Mouse (Mus musculus): ENCODE results near the gene Ralb. TPM values are rescaled to one million over a fixed set of nuclear protein-coding genes. Genes with fewer than 3 reads are reported as not detected.
A peak's percentile ranks its signal among the peaks of the same experiment; 100 is the strongest.

Gene Ralb
- polyA plus RNA-seq, 1 experiment: 16.0 TPM

- no peaks in the 10 kb centered on the region for H3K4me1 ChIP-seq (ENCODE audit: control insufficient read depth, insufficient read depth, low read length)
- H3K27ac ChIP-seq (ENCODE audit: control insufficient read depth, insufficient read depth, low read depth, low read length): no peak overlapping the region
- H3K36me3 ChIP-seq (ENCODE audit: control insufficient read depth, insufficient read depth, low read length): no peaks in the 10 kb centered on the region
- no peaks in the 10 kb centered on the region for H3K27me3 ChIP-seq (ENCODE audit: control insufficient read depth, insufficient read depth, low read length)
- H3K4me3 ChIP-seq (ENCODE audit: control insufficient read depth, low read depth, low read length): no peak overlapping the region
- TF ChIP-seq POLR2A (IDR thresholded peaks at IDR 0.05; ENCODE audit: control insufficient read depth, low read depth, low read length): no peak
- no peak for TF ChIP-seq CTCF (IDR thresholded peaks at IDR 0.05; ENCODE audit: control insufficient read depth, insufficient read depth, insufficient replicate concordance, low read depth, low read length)
Measured at GRCm38 (mm10) chr1:119510857-119511256, 6.3 kb upstream of the Ralb start.

GRCm38 (mm10) chr1:119510409-119510808 is 5.8 kb upstream of the Ralb start:
- no peaks in the 10 kb centered on the region for H3K36me3 ChIP-seq (ENCODE audit: control insufficient read depth, insufficient read depth, low read length)
- no peak overlapping the region for H3K4me3 ChIP-seq (ENCODE audit: control insufficient read depth, low read depth, low read length)
- no peaks in the 10 kb centered on the region for H3K27me3 ChIP-seq (ENCODE audit: control insufficient read depth, insufficient read depth, low read length)
- H3K4me1 ChIP-seq (ENCODE audit: control insufficient read depth, insufficient read depth, low read length): peaks cover 2% of the 10 kb centered on the region; the same call in 1 of the 2 replicates
- no peak overlapping the region for H3K27ac ChIP-seq (ENCODE audit: control insufficient read depth, insufficient read depth, low read depth, low read length)
- no peak for TF ChIP-seq POLR2A (IDR thresholded peaks at IDR 0.05; ENCODE audit: control insufficient read depth, low read depth, low read length)
- no peak for TF ChIP-seq CTCF (IDR thresholded peaks at IDR 0.05; ENCODE audit: control insufficient read depth, insufficient read depth, insufficient replicate concordance, low read depth, low read length)

DNA sequence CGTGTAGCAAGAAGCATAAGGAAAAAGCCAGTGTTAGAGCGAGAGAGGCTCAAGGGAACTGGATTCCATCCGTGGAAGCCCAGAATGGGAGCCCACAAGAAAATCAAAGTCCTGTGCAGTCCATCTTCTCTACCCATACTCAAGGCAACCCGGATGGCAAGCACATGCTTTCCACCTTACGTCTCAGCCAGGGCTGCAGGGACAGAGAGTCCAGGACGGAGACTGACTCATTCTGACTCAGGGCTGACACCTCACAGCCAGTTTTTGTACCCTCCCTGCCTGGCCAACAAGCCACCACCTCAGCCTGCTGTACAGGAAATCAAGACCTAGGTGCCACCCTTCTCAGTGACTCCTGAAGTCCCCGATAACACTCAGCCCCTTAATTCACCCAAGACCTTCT is 4.9 kb upstream of the Ralb start:
- Histone ChIP-seq H3K36me3 (ENCODE audit: control insufficient read depth, insufficient read depth, low read length) (no peaks in the 10 kb centered on the region), H3K4me1 (ENCODE audit: control insufficient read depth, insufficient read depth, low read length) (peaks cover 6% of the 10 kb centered on the region), H3K27ac (ENCODE audit: control insufficient read depth, insufficient read depth, low read depth, low read length) (no peak overlapping the region), H3K4me3 (ENCODE audit: control insufficient read depth, low read depth, low read length) (no peak overlapping the region), H3K27me3 (ENCODE audit: control insufficient read depth, insufficient read depth, low read length) (no peaks in the 10 kb centered on the region)
- TF ChIP-seq CTCF (IDR thresholded peaks at IDR 0.05; ENCODE audit: control insufficient read depth, insufficient read depth, insufficient replicate concordance, low read depth, low read length) (no peak), POLR2A (IDR thresholded peaks at IDR 0.05; ENCODE audit: control insufficient read depth, low read depth, low read length) (no peak)

DNA sequence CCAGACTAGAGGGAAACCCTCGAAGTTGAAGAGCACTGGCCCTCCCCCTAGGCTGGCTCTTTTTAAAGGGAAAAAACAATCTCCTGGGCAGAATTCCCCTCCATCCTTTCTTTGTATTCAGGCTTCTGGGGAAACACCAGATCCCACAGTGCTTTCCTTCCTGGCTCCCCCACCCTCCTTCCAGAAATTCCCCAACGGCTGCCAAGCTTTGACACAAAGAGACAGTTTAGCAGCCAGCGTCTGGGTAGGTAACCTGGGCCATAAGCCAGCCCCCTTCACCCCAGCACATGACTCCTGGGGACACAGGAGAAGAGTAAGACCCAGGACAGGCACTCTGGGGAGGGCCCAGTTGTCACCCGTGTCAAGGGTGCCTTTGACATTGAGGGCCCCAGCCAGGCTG is 4.0 kb upstream of the Ralb start:
- no peak overlapping the region for H3K27ac ChIP-seq (ENCODE audit: control insufficient read depth, insufficient read depth, low read depth, low read length)
- H3K27me3 ChIP-seq (ENCODE audit: control insufficient read depth, insufficient read depth, low read length): no peaks in the 10 kb centered on the region
- H3K36me3 ChIP-seq (ENCODE audit: control insufficient read depth, insufficient read depth, low read length): no peaks in the 10 kb centered on the region
- peaks cover 11% of the 10 kb centered on the region for H3K4me1 ChIP-seq (ENCODE audit: control insufficient read depth, insufficient read depth, low read length)
- no peak overlapping the region for H3K4me3 ChIP-seq (ENCODE audit: control insufficient read depth, low read depth, low read length)
- TF ChIP-seq POLR2A (IDR thresholded peaks at IDR 0.05; ENCODE audit: control insufficient read depth, low read depth, low read length) (no peak), CTCF (IDR thresholded peaks at IDR 0.05; ENCODE audit: control insufficient read depth, insufficient read depth, insufficient replicate concordance, low read depth, low read length) (no peak)

DNA sequence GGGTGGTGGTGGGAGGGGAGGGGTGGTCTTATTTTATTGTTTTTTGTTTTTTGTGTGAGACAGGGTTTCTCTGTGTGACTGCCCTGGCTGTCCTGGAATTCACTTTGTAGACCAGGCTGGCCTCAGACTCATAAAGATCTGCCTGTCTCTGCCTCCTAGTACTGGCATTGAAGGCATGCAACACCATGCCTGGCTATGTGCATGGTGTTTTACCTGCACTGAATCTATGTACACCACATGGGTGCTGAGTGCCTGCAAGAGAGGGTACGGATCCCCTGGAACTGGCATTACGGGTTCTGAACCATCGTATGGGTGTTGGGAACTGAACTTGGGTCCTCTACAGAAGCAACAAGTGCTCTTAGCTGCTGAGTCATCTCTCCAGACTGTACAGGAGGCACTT is 1.4 kb upstream of the Ralb start:
- Histone ChIP-seq H3K27ac (ENCODE audit: control insufficient read depth, insufficient read depth, low read depth, low read length) (no peak overlapping the region), H3K36me3 (ENCODE audit: control insufficient read depth, insufficient read depth, low read length) (no peaks in the 10 kb centered on the region), H3K4me3 (ENCODE audit: control insufficient read depth, low read depth, low read length) (no peak overlapping the region), H3K27me3 (ENCODE audit: control insufficient read depth, insufficient read depth, low read length) (no peaks in the 10 kb centered on the region), H3K4me1 (ENCODE audit: control insufficient read depth, insufficient read depth, low read length) (peaks cover 11% of the 10 kb centered on the region)
- TF ChIP-seq CTCF (IDR thresholded peaks at IDR 0.05; ENCODE audit: control insufficient read depth, insufficient read depth, insufficient replicate concordance, low read depth, low read length) (no peak), POLR2A (IDR thresholded peaks at IDR 0.05; ENCODE audit: control insufficient read depth, low read depth, low read length) (no peak)

DNA sequence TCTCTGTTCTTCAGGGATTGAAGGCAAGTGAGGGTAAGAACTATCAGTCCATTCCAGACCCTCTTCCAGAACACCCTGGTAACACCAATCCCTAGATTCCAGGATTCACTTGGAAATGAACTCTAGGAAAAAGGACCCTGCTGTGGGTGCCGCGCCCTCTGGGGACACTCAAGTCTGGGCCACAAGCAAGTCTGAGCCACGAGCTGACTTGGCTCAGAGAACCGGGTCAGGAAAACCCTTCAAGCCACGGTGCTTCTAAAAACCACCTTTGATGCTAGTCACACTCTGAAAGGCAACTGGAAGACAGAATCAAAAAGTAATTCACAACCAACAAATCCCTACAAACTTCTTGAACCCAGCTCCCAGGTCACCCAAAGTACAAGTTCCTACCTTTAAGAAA is 786 bp downstream of the Ralb start:
- Histone ChIP-seq H3K4me1 (ENCODE audit: control insufficient read depth, insufficient read depth, low read length) (peaks cover 11% of the 10 kb centered on the region), H3K27me3 (ENCODE audit: control insufficient read depth, insufficient read depth, low read length) (no peaks in the 10 kb centered on the region), H3K27ac (ENCODE audit: control insufficient read depth, insufficient read depth, low read depth, low read length) (no peak overlapping the region; the same call in 1 of the 2 replicates), H3K4me3 (ENCODE audit: control insufficient read depth, low read depth, low read length) (peak overlapping the region; percentile 90), H3K36me3 (ENCODE audit: control insufficient read depth, insufficient read depth, low read length) (no peaks in the 10 kb centered on the region)
- TF ChIP-seq POLR2A (IDR thresholded peaks at IDR 0.05; ENCODE audit: control insufficient read depth, low read depth, low read length): no peak
- no peak for TF ChIP-seq CTCF (IDR thresholded peaks at IDR 0.05; ENCODE audit: control insufficient read depth, insufficient read depth, insufficient replicate concordance, low read depth, low read length)

DNA sequence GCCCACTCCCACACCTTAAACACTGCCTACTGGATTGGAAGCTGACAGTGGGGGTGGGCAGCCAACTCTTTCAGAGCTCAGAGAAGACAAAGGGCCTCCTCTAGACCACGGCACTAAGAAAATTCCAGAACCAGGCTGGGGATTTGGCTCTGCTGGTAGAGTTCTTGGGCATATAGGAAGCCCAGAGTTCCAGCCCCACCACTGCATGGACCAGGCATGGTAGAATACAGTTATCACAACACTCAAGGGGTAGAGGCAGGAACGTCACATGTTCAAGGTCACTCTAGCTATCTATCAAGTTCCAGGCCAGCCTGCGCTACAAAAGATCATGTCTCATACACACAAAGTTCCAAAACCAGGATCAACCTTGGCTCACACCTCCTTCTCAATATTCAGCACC is 1.4 kb downstream of the Ralb start:
- H3K27ac ChIP-seq (ENCODE audit: control insufficient read depth, insufficient read depth, low read depth, low read length): no peak overlapping the region

DNA sequence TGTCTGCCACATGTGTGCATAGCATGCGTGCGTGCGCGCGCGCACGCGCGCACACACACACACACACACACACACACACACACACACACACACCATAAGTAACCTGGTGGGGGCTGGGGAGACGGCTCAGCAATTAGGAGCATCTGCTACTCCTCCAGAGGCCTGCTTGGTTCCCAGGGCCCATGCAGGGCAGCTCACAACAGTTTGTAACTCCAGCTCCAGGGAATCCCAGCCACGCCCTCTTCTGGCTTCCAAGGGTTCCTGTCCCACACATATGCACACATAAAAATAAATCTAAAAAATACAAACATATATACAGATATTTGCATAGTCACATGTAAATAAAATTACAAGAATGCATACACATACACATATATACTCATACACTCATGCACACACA is 1.9 kb downstream of the Ralb start:
- H3K4me1 ChIP-seq (ENCODE audit: control insufficient read depth, insufficient read depth, low read length): peaks cover 11% of the 10 kb centered on the region
- no peak for TF ChIP-seq POLR2A (IDR thresholded peaks at IDR 0.05; ENCODE audit: control insufficient read depth, low read depth, low read length)
- no peak for TF ChIP-seq CTCF (IDR thresholded peaks at IDR 0.05; ENCODE audit: control insufficient read depth, insufficient read depth, insufficient replicate concordance, low read depth, low read length)
- no peaks in the 10 kb centered on the region for H3K36me3 ChIP-seq (ENCODE audit: control insufficient read depth, insufficient read depth, low read length)
- H3K27ac ChIP-seq (ENCODE audit: control insufficient read depth, insufficient read depth, low read depth, low read length): no peak overlapping the region
- H3K4me3 ChIP-seq (ENCODE audit: control insufficient read depth, low read depth, low read length): no peak overlapping the region
- no peaks in the 10 kb centered on the region for H3K27me3 ChIP-seq (ENCODE audit: control insufficient read depth, insufficient read depth, low read length)

More for the DNA sequence above, 1.4 kb downstream of the Ralb start:
- H3K27me3 ChIP-seq (ENCODE audit: control insufficient read depth, insufficient read depth, low read length): no peaks in the 10 kb centered on the region
- H3K36me3 ChIP-seq (ENCODE audit: control insufficient read depth, insufficient read depth, low read length): no peaks in the 10 kb centered on the region
- TF ChIP-seq POLR2A (IDR thresholded peaks at IDR 0.05; ENCODE audit: control insufficient read depth, low read depth, low read length) (no peak), CTCF (IDR thresholded peaks at IDR 0.05; ENCODE audit: control insufficient read depth, insufficient read depth, insufficient replicate concordance, low read depth, low read length) (no peak)
- peak overlapping the region; percentile 90; the same call in 1 of the 2 replicates for H3K4me3 ChIP-seq (ENCODE audit: control insufficient read depth, low read depth, low read length)
- H3K4me1 ChIP-seq (ENCODE audit: control insufficient read depth, insufficient read depth, low read length): peaks cover 11% of the 10 kb centered on the region

All from testis, adult 2 months (tissue).